Mouse (Mus musculus) liver, postnatal 0 days (tissue): Measurements from ENCODE around the gene Eva1b. TPM values are rescaled to one million over a fixed set of nuclear protein-coding genes. Genes with fewer than 3 reads are reported as not detected.
"Not testable (repeated sequence)": the region's sequence is repeated elsewhere in the genome, so short reads cannot be mapped to it uniquely, and the experiment has no call there.

Experiments used
- ATAC-seq: fragments of 200-750 bp; cut with Nextera tagmentation; 2 replicates; pipeline ENCODE4 v1.8.0; 2017; ENCODE audit warnings: mild to moderate bottlenecking, moderate library complexity
- DNase-seq: peaks from one replicate; pipeline ENCODE4 v3.0.0-alpha.2; 2016
- H3K27ac ChIP-seq: fragments of 300-500 bp; sonication (generic); 2 replicates; pipeline ENCODE4 v1.5.1; 2014; ENCODE audit warnings: antibody characterized with exemption, moderate library complexity, mild to moderate bottlenecking, low read depth
- H3K27me3 ChIP-seq: fragments of 300-500 bp; sonication (generic); 2 replicates; pipeline ENCODE4 v1.6.1; 2014; ENCODE audit warnings: low read length, control low read depth, mixed read lengths; ENCODE audit not compliant: insufficient read depth
- H3K36me3 ChIP-seq: fragments of 300-500 bp; sonication (generic); replicated peaks from 2 replicates; pipeline ENCODE4 v1.6.1; 2014; ENCODE audit warnings: mild to moderate bottlenecking, control low read depth, low read length, moderate library complexity, mixed read lengths; ENCODE audit not compliant: insufficient read depth
- H3K4me1 ChIP-seq: fragments of 300-500 bp; sonication (generic); 2 replicates; pipeline ENCODE4 v1.6.1; 2014; ENCODE audit warnings: antibody characterized with exemption, mild to moderate bottlenecking, control low read depth; ENCODE audit not compliant: insufficient read depth
- H3K4me2 ChIP-seq: fragments of 300-500 bp; sonication (generic); 2 replicates; pipeline ENCODE4 v1.6.1; 2014; ENCODE audit warnings: low read depth, mild to moderate bottlenecking, low read length, moderate library complexity, mixed read lengths
- H3K4me3 ChIP-seq: fragments of 300-500 bp; sonication (generic); 2 replicates; pipeline ENCODE4 v1.5.1; 2014; ENCODE audit warnings: low read depth, low read length
- H3K9ac ChIP-seq: fragments of 300-500 bp; sonication (generic); replicated peaks from 2 replicates; pipeline ENCODE4 v1.6.1; 2014; ENCODE audit warnings: mild to moderate bottlenecking, moderate library complexity
- H3K9me3 ChIP-seq: fragments of 300-500 bp; sonication (generic); 2 replicates; pipeline ENCODE4 v1.6.1; 2016; ENCODE audit warnings: mild to moderate bottlenecking, control low read depth, low read length, mixed read lengths
- CTCF ChIP-seq: sonication (generic); IDR thresholded peaks from 2 replicates; pipeline ENCODE4 v1.5.1; 2016; ENCODE audit warnings: antibody characterized with exemption, low read depth
- EP300 ChIP-seq: IDR thresholded peaks from 2 replicates; pipeline ENCODE4 v1.6.1; 2016; ENCODE audit warnings: antibody characterized with exemption, low read depth, mild to moderate bottlenecking
- WGBS: fragments of 180-500 bp; shearing (Covaris S2); extraction: QIAGEN DNeasy Blood & Tissue Kit; methylation state at CpG from one replicate; pipeline ENCODE4 v1.1.7; 2014; ENCODE audit not compliant: insufficient replicate concordance; 5-methylcytosine and 5-hydroxymethylcytosine counted together
- polyA plus RNA-seq: library from polyadenylated mRNA; unstranded; fragments of >200 nt; fragmentation: Nextera tagmentation; extraction: Ambion mirVana; gene quantifications from 2 replicates; pipeline ENCODE4 v1.2.1, GENCODE M21; 2015

Gene Eva1b
- polyA plus RNA-seq, 1 experiment from 2014 or later: 17.7 TPM

DNA sequence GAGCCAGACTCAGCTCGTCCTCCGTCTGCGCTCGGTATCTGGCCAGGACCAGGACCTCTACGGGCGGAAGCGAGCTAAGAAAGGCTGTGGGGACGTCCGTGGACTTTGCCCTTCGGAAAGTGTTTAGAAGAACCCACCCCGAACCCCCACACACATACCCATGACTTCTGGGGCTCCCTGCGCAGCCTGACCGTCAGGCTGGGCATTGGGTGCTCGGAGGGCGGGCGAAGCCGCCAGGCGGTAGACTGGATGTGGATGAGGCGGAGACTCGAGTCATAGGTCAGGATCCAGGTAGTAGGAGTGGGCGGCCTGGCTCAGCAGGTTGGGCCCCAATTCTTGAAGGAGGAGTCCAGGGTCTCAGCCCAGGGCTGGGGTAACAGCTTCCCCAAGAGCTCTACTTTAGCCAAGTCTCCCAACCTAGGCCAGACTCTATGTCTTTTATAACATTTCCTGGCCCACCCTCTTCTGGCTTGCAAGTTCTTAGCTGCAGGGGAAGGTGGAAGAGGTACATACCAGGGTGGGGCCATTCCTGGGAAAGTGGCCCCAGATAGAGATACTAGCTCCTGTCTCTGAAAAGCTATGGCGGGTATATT, 15.6 kb downstream of the Eva1b start, which contains the start of gene Sh3d21:
Gene Sh3d21 (minus strand): TSS at position 425 of the 593 bp plus-strand sequence.
- ATAC-seq (peak; percentile 68), DNase-seq (no peak)
- H3K27ac ChIP-seq: peak within 1 kb of the TSS; percentile 81
- no peaks in the 10 kb centered on the region for H3K9me3 ChIP-seq
- H3K9ac ChIP-seq: peak within 1 kb of the TSS; percentile 90
- H3K27me3 ChIP-seq: no peaks in the 10 kb centered on the region
- H3K4me2 ChIP-seq: peak within 1 kb of the TSS; percentile 99
- peaks cover 22% of the 10 kb centered on the region for H3K36me3 ChIP-seq
- 6% methylated on average over 21 of the region's 22 CpGs for WGBS
- peak within 1 kb of the TSS; percentile 62 for H3K4me3 ChIP-seq
- TF ChIP-seq CTCF (no peak), EP300 (no peak)
- H3K4me1 ChIP-seq: peaks cover 19% of the 10 kb centered on the region

DNA sequence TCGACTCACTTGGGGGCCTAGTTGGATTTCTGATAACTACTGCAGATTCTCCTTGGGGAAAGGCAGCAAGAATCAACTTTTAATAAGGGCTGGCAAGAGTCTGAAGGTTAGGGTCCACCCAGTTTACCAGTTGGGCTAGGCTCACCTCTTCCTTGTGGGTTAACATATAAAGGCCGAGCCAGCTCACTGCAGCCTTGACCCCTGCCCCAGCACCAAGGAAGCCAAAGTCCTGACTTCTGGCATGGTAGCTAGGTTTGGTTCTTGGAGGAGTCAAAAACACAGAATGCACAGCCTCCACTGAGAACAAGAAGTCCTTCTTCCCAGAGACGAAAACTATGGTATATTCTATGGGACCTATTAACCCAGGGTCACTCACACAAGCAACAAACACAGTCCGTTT, 16.1 kb downstream of the Eva1b start:
- Histone ChIP-seq H3K4me3 (no peak overlapping the region), H3K9me3 (no peaks in the 10 kb centered on the region), H3K27ac (peak overlapping the region; percentile 81; the same call in 1 of the 2 replicates), H3K4me2 (peak overlapping the region; percentile 99), H3K27me3 (no peaks in the 10 kb centered on the region), H3K9ac (no peak overlapping the region), H3K4me1 (peaks cover 19% of the 10 kb centered on the region), H3K36me3 (peaks cover 26% of the 10 kb centered on the region)
- no peak for DNase-seq
- TF ChIP-seq CTCF (no peak), EP300 (no peak)
- 72% methylated on average over 4 of the region's 4 CpGs for WGBS
- ATAC-seq: no peak

DNA sequence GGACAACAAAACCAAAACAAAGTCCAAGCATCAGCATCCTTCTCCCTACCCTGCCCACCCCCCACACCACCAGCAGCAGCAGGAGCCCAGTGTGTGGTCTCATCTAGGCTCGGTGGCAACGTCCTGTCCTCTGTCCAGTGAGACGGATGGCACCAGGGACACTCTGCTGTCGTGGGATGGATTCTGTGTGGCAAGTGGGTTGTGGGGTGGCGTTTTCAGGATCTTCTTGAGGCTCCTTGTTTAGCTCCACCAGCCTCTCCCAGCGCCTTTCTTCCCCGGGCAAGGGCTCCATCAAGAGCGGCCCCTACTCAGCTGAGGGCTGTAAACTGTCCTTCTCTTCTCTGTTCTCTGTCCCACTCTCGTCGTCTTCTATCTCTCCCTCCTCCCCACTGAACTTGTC, 17.5 kb downstream of the Eva1b start:
- peaks cover 34% of the 10 kb centered on the region for H3K36me3 ChIP-seq
- not testable (repeated sequence) for H3K9ac ChIP-seq, ATAC-seq, DNase-seq, H3K4me2 ChIP-seq, H3K9me3 ChIP-seq, H3K27ac ChIP-seq, H3K4me3 ChIP-seq, H3K27me3 ChIP-seq
- peaks cover 19% of the 10 kb centered on the region for H3K4me1 ChIP-seq
- 76% methylated on average over 8 of the region's 10 CpGs for whole genome bisulfite sequencing

DNA sequence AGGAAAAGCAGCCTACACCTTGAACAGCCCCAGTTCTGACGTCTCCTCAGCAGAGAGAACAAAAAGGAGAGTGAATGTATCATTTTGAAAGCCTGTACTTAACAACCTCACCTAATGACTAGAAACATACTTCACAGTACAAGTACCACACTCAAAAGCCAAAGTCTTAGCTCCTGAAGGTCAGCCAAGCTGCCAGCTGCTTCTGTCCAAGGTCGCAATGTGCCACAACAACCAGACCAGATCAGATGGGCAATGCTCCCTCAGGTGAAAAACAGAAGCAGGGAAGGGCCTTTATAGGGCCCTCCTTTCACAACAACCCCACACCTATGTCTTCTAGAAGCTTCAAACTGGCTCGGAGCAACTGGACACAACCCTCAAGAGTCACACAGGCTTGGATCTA, 18.5 kb downstream of the Eva1b start:
- Histone ChIP-seq H3K9me3 (no peaks in the 10 kb centered on the region), H3K4me3 (no peak overlapping the region), H3K4me1 (peaks cover 19% of the 10 kb centered on the region), H3K9ac (no peak overlapping the region), H3K4me2 (no peak overlapping the region), H3K36me3 (peaks cover 43% of the 10 kb centered on the region), H3K27me3 (no peaks in the 10 kb centered on the region), H3K27ac (0 out of 2 replicates have a peak overlapping the region, but pooled peaks have one; percentile 52)
- WGBS: 90% methylated on average over 3 of the region's 3 CpGs
- TF ChIP-seq EP300 (no peak), CTCF (no peak)
- DNase-seq (no peak), ATAC-seq (no peak)

DNA sequence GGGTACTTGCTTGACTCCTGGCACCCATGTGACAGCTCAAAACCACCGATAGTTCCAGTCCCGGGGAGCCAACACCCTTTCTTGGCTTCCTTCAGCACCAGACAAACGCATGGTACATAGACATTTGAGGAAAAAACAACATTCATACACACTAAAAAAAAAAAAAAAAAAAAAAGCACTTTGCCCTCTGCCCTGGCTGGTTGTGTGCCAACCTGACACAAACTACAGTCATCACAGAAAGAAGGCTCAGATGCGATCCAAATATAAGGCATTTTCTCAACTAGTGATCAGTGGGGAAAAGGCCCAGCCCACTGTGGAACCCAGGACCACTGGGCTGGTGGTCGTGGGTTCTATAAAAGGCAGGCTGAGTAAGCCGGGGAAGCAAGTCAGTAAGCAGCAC, 21.3 kb downstream of the Eva1b start:
- WGBS: 74% methylated on average over 6 of the region's 6 CpGs

DNA sequence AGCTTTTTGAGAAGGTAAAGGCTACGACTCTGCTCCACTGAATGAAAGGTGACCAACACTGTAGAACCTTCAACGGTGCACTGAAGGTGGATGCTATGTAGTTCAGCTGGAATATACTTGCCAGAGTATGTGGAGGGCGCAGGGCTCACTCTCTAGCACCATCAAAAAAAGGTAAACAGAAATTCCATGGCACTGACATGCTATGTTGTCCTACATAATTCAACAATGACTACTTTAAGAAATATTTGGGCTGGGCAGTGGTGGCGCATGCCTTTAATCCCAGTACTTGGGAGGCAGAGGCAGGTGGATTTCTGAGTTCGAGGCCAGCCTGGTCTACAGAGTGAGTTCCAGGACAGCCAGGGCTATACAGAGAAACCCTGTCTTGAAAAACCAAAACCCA, 23.2 kb downstream of the Eva1b start:
- 90% methylated on average over 5 of the region's 5 CpGs for WGBS
- H3K27me3 ChIP-seq, H3K9me3 ChIP-seq, H3K27ac ChIP-seq, H3K4me1 ChIP-seq, H3K9ac ChIP-seq, H3K4me2 ChIP-seq, ATAC-seq, DNase-seq, H3K4me3 ChIP-seq: not testable (repeated sequence)
- peaks cover 82% of the 10 kb centered on the region for H3K36me3 ChIP-seq

More for the DNA sequence above, 21.3 kb downstream of the Eva1b start:
- peaks cover 67% of the 10 kb centered on the region for H3K36me3 ChIP-seq
- no peaks in the 10 kb centered on the region; the same call in 1 of the 2 replicates for H3K4me1 ChIP-seq
- ATAC-seq: no peak
- no peak overlapping the region for H3K4me2 ChIP-seq
- DNase-seq: no peak
- no peak for TF ChIP-seq CTCF
- TF ChIP-seq EP300: no peak
- no peaks in the 10 kb centered on the region for H3K9me3 ChIP-seq
- no peak overlapping the region for H3K4me3 ChIP-seq
- no peak overlapping the region for H3K27ac ChIP-seq
- H3K9ac ChIP-seq: no peak overlapping the region
- H3K27me3 ChIP-seq: no peaks in the 10 kb centered on the region

DNA sequence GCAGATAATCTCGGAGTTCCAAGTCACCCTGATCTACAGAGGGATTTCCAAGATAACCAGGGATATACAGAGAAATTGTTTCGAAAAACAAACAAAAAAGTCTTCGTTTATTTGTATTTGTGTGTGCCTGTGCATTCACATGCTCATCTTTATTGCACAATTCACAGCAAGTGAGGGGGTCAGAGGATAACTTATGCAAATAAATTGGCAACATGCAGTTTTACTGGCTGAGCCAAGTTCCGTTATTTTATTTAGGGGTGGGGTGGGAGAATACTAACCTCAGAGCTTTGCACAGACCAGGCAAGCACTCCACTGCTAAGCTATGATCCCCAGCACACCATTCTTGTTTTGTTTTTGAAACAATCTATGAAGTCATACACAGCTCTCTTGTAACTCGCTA, 26.3 kb downstream of the Eva1b start:
- H3K36me3 ChIP-seq: peaks cover 81% of the 10 kb centered on the region
- DNase-seq: no peak

DNA sequence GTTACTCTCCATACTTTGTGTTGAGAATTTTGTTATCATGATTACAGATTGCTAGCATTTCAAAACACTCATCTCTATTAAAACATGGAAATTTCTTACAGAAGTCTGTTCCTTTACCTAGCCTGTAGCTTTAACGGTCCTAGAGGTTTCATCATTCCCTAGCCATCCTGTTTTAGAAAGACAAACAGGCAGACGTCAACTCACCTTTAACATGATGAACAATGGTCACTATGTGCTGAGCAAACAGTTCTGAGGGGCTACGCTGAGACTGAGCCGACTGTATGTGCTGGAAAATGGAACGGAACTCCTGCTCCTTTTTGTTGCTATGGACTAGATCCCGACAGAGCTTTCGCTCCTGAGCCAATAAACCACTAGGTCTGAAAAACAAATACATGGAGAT, 28.4 kb downstream of the Eva1b start:
- not testable (repeated sequence) for H3K4me3 ChIP-seq, DNase-seq, H3K27me3 ChIP-seq, H3K9ac ChIP-seq, H3K4me2 ChIP-seq, H3K4me1 ChIP-seq, H3K27ac ChIP-seq, H3K9me3 ChIP-seq
- WGBS: 53% methylated on average over 7 of the region's 7 CpGs
- H3K36me3 ChIP-seq: peaks cover 75% of the 10 kb centered on the region
- peak; percentile 70 for ATAC-seq

More for the DNA sequence above, 26.3 kb downstream of the Eva1b start:
- no peak overlapping the region for H3K27ac ChIP-seq
- H3K9ac ChIP-seq: no peak overlapping the region
- ATAC-seq: peak; percentile 62
- H3K4me3 ChIP-seq: no peak overlapping the region
- TF ChIP-seq EP300: peak; percentile 25; the same call in 1 of the 2 replicates
- no peak for TF ChIP-seq CTCF
- no peak overlapping the region for H3K4me2 ChIP-seq
- H3K27me3 ChIP-seq: no peaks in the 10 kb centered on the region
- H3K4me1 ChIP-seq: no peaks in the 10 kb centered on the region
- WGBS: 73% methylated on average over 5 of the region's 5 CpGs
- H3K9me3 ChIP-seq: no peaks in the 10 kb centered on the region
